Mouse (Mus musculus) kidney, adult 2 months (tissue): ENCODE data around the gene Apod.

Source experiments
- CTCF ChIP-seq: fragments of 200-500 bp; conservative IDR thresholded peaks from 2 replicates; pipeline ENCODE4 v1.5.1; 2011; ENCODE audit warnings: low read depth, mild to moderate bottlenecking, control low read depth, low read length, moderate library complexity, mixed read lengths; ENCODE audit not compliant: insufficient read depth, insufficient read length
- POLR2A ChIP-seq: fragments of 200-500 bp; IDR thresholded peaks from one replicate; pipeline ENCODE4 v1.6.1; 2011; ENCODE audit warnings: low read depth, low read length, control low read depth

DNA sequence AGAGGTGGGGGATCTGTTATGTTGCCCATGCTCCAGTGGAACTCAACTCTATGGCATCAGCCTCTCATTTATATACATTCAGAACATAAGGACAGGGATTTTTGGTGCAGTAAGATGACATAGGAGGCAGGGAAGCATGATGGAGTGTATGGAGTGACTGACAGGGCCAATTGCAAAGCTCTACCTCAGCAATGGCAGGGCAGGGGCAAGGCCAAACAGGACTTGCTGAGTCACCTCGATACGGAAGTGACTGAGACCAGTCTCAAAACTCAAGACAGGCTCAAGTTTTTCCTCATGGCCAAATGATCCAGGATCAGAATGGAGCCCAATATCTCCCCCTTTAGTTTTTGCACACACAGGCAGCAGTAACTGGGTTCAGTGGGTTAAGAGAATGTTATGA, 58.5 kb downstream of the Apod start:
- TF ChIP-seq CTCF (no peak), POLR2A (no peak)
